Mouse (Mus musculus): ENCODE data around the gene Ssbp4. TPM values are rescaled to one million over a fixed set of nuclear protein-coding genes. Genes with fewer than 3 reads are reported as not detected.

The Ssbp4 gene
- total RNA-seq, 2 experiments from 2014 or later, result 49.6 to 60.7 TPM

GRCm38 (mm10) chr8:70558334-70558733, 50.3 kb downstream of the Ssbp4 start:
- DNase-seq (ENCODE audit: low spot score in 2 of 2), result no peak

GRCm38 (mm10) chr8:70555079-70555747, 53.5 kb downstream of the Ssbp4 start:
- DNase-seq (ENCODE audit: low spot score in 2 of 2), result no peak

DNA sequence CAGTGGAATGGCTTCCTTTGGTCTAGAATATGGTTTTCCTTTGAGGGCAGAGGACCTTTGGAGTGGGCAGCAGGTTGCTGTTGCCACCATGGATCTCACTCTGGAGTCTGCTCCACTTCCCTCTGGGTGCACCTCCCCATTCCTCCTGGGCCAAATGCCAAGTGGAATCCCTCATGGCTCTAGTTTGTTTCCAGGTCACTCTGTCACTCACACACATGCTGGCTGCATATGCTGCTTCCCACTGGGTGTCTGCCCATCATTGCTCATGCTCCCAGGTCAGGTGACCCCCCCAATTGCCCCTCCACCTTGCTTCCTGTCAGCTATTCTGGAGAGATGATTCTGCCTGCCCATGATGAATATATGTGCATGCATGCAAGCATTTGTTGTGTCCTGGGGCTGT, 54.9 kb downstream of the Ssbp4 start:
- peak in 1 of 2 experiments; percentile 63 for DNase-seq (ENCODE audit: low spot score in 2 of 2)

- DNase-seq (ENCODE audit: low spot score in 2 of 2), result no peak
These were observed 55.8 kb downstream of the Ssbp4 start for GRCm38 (mm10) chr8:70552836-70553235.

- no peak for DNase-seq (ENCODE audit: low spot score in 2 of 2)
These were observed 57.0 kb downstream of the Ssbp4 start for GRCm38 (mm10) chr8:70551558-70552161.

DNA sequence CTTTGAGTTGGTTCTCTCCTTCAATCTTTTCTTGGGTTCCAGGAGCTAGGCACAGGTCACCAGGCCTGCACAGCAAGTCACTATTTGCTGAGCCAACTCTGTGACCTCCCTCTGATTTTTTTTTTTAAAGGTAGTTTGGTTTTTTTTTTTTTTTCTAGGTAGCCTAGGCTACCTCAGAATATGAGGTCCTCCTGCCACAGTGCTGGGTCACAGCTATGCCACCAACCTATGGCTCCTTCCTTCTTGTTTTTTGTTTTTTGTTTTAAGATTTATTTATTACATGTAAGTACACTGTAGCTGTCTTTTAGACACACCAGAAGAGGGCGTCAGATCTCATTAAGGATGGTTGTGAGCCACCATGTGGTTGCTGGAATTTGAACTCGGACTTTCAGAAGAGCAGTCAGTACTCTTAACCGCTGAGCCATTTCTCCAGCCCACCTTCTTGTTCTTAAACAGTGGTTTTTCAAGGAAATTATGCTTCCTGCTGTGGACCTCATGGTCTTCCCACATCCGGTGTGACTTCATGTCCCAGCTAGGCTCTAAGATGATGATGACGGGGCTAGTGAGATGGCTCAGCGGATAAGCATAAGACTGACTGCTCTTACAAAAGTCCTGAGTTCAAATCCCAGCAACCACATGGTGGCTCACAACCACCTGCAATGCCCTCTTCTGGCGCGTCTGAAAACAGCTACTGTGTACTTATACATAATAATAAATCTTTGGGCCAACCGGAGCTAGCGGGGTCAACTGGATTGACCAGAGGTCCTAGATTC, 59.1 kb downstream of the Ssbp4 start:
- no peak for DNase-seq (ENCODE audit: low spot score in 2 of 2)

DNA sequence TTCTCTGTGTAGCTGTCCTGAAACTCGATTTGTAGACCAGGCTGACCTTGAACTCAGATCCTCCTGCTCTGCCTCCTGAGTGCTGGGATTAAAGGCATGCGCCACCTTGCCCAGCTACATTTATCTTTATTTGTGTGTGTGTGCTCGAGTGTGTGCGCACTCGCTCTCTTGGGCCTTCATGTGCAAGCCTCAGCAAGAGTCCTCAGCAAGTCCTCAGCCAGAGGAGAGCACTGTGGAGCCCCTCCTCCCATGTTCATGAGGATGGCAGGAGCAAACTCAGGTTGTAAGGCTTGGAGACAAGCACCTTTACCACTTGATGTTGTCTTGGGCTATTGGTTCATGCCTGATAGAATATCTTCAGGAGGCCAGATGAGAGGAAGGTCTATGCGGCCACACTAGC, 60.9 kb downstream of the Ssbp4 start:
- DNase-seq (ENCODE audit: low spot score in 2 of 2), result no peak

Other genes with a start within 250 kb of the Ssbp4 start
- 1 to 10 TPM; 4.6 to 9.3 TPM for gene Comp, start 235.3 kb downstream of the Ssbp4 start, total RNA-seq (2021)
- 10 to 100 TPM; 16.4 to 20.8 TPM for gene Crtc1, start 169.3 kb downstream of the Ssbp4 start, total RNA-seq (2021)
- 1 to 10 TPM; 8.1 to 10.0 TPM for gene Klhl26, start 131.9 kb downstream of the Ssbp4 start, total RNA-seq (2021)
- gene Tmem59l, start 121.5 kb downstream of the Ssbp4 start, total RNA-seq (2021), result not detected
- gene Crlf1, start 115.7 kb downstream of the Ssbp4 start, total RNA-seq (2021), result 1 to 10 TPM; 3.7 to 4.7 TPM
- gene Rex1bd, start 102.1 kb downstream of the Ssbp4 start, total RNA-seq (2021), result 100 to 1,000 TPM; 118 to 119 TPM
- 1,000 to 10,000 TPM; 1,604 to 1,674 TPM for gene Uba52, start 98.1 kb downstream of the Ssbp4 start, total RNA-seq (2021)
- gene Fkbp8, start 81.1 kb downstream of the Ssbp4 start, total RNA-seq (2021), result 100 to 1,000 TPM; 162 to 184 TPM
- gene Kxd1, start 80.9 kb downstream of the Ssbp4 start, total RNA-seq (2021), result 10 to 100 TPM; 57.6 to 60.7 TPM
- gene Ell, start 69.4 kb downstream of the Ssbp4 start, total RNA-seq (2021), result 10 to 100 TPM; 16.1 to 18.2 TPM
- gene Isyna1, start 14.5 kb downstream of the Ssbp4 start, total RNA-seq (2021), result 10 to 100 TPM; 22.8 to 31.3 TPM
- gene Lrrc25, start 7.3 kb upstream of the Ssbp4 start, total RNA-seq (2021), result 1 to 10 TPM; 2.5 to 3.2 TPM
- under 1 TPM; 0.32 to 0.39 TPM for gene Gdf15, start 23.6 kb upstream of the Ssbp4 start, total RNA-seq (2021)
- gene Pgpep1, start 51.5 kb upstream of the Ssbp4 start, total RNA-seq (2021), result 10 to 100 TPM; 41.4 to 47.0 TPM
- 10 to 100 TPM; 70.1 to 84.7 TPM for gene Lsm4, start 64.4 kb upstream of the Ssbp4 start, total RNA-seq (2021)
- gene Jund, start 90.1 kb upstream of the Ssbp4 start, total RNA-seq (2021), result 100 to 1,000 TPM; 201 to 228 TPM
- gene Iqcn, start 94.6 kb upstream of the Ssbp4 start, total RNA-seq (2021), result not detected
- gene Gm3336, start 109.7 kb upstream of the Ssbp4 start, total RNA-seq (2021), result not detected
- 1 to 10 TPM; 1.4 to 1.5 TPM for gene Pde4c, start 114.8 kb upstream of the Ssbp4 start, total RNA-seq (2021)
- gene Rab3a, start 145.8 kb upstream of the Ssbp4 start, total RNA-seq (2021), result 10 to 100 TPM; 41.0 to 44.4 TPM
- 10 to 100 TPM; 27.0 to 27.4 TPM for gene Mpv17l2, start 152.1 kb upstream of the Ssbp4 start, total RNA-seq (2021)
- gene Pik3r2, start 167.8 kb upstream of the Ssbp4 start, total RNA-seq (2021), result 10 to 100 TPM; 65.2 to 73.0 TPM
- 10 to 100 TPM; 12.3 to 14.6 TPM for gene Mast3, start 196.2 kb upstream of the Ssbp4 start, total RNA-seq (2021)
- not detected for gene Il12rb1, start 199.6 kb upstream of the Ssbp4 start, total RNA-seq (2021)
- gene Arrdc2, start 230.8 kb upstream of the Ssbp4 start, total RNA-seq (2021), result 1 to 10 TPM; 3.9 to 7.0 TPM